Mouse (Mus musculus): ENCODE data around the gene Emilin2.

Gene Emilin2

GRCm38 (mm10) chr17:71231998-71232397 is 79.8 kb downstream of the Emilin2 start:
- DNase-seq (ENCODE audit: low read depth), result no peak

- DNase-seq (ENCODE audit: low read depth), result peak; percentile 56
These were observed 81.6 kb downstream of the Emilin2 start for GRCm38 (mm10) chr17:71230108-71230709.

GRCm38 (mm10) chr17:71228651-71229050 is 83.1 kb downstream of the Emilin2 start:
- DNase-seq (ENCODE audit: low read depth), result no peak

DNA sequence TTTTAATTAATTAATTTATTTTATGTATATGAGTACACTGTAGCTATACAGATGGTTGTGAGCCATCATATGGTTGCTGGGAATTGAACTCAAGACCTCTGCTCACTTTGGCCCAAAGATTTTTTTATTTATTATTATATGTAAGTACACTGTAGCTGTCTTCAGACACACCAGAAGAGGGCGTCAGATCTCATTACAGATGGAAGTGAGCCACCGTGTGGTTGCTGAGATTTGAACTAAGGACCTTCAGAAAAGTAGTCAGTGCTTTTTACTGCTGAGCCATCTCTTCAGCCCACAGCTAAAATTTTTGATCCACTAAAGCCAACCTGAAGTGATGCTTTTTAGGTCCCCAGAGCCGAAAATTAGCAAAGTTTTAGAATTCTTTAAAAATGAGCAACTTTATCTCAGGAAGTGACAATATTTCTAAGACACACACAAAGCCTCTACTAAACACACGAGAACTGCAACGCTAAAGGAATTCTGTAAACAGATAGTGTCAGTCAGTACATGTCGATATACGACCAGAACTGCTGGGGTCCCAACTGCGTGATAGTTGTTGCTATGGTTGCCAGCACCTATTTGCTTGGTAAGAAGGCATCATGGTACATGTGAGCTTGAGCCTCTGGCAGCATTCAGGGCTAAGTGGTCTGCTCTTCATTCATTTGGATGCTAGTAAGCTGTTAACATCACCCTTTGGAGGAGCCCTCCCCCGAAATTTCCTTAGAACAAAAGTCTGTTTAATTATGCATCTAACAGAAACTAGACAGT is 84.5 kb downstream of the Emilin2 start:
- DNase-seq (ENCODE audit: low read depth), result no peak

DNA sequence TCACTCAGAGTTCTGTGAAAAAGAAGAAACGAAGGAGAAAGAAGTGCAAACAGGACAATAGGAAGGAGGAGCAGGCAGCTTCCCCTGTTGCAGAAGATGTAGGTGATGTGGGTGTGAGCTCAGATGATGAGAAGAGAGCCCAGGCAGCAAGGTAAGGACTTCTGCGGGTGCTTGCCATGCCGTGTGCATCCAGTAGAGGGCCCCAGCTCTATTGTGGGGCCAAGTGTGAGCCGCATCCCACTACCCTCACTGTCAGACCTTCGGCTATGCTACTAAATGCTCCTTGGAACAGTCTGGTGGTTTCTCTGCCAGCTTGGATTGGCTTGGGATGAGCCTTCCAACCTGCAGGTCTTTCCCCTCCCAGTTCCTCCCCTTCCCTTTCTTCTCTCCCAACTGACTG is 86.7 kb downstream of the Emilin2 start:
- peak; percentile 36 for DNase-seq (ENCODE audit: low read depth)

DNA sequence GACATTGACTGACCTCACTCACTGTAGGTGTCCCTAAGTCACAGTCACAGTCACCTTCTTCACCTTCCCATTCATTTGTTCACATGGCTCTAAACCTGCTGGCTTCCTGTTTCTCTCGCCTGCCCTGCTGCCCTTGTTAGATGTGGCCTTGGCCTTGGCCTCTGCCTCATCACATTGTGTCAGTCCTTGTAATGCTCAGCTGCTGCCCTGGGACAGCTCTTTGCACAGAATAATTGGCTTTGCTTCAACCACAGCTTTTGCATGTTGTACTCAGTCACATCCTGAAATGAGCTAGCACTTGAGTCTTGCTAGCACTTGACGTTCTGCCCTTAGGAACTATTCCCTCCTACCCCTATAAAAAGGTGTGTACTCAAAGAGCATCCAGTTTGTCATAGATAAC is 87.3 kb downstream of the Emilin2 start:
- DNase-seq (ENCODE audit: low read depth), result peak; percentile 85

DNA sequence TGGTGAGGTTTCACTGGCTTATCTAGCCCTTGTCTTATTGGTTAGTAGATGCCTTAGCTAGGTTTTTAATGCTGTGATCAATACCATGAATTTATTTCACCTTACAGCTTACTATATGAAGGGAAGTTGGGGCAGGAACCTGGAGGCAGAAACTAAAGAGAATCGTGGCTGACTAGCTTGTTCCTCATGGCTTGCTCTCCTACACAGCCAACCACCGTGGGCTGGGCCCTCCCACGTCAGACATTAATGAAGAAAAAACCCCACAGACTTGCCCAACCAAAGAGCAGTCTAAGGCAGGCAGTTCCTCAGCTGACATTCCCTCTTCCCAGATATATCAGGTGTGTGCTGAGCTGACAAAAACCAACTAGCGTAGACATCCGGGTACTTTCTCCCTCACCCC is 88.1 kb downstream of the Emilin2 start:
- DNase-seq (ENCODE audit: low read depth), result no peak

GRCm38 (mm10) chr17:71221383-71221782 is 90.4 kb downstream of the Emilin2 start:
- DNase-seq (ENCODE audit: low read depth), result peak; percentile 45

DNA sequence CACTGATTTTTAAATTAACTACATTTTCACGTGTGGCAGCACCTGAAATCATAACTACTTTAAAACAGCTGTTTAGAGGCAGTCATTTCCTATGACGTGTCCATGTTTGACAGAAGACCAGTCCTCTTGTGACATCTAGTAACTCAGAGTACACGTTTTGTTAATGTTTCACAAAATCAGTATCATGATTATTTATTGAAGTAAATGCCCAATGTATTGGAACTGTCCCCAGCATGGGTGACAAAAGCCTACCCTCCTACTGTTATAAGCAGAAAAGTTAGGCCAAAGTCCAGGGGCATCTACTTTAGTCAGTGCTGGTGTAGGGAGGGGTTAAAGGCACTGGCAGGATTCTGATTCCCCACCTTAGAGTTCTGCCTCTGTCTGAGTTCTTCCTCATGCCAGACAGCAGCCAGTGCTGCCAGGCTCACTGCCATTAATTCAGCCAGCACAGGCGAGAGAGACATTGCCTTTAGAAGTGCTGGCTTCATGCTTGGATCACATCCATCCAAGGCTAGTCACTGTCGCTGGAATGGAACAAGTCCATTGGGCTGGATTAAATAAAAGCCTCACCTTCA is 94.6 kb downstream of the Emilin2 start:
- DNase-seq (ENCODE audit: low read depth), result no peak

GRCm38 (mm10) chr17:71216263-71216662 is 95.5 kb downstream of the Emilin2 start:
- peak; percentile 30 for DNase-seq (ENCODE audit: low read depth)

DNA sequence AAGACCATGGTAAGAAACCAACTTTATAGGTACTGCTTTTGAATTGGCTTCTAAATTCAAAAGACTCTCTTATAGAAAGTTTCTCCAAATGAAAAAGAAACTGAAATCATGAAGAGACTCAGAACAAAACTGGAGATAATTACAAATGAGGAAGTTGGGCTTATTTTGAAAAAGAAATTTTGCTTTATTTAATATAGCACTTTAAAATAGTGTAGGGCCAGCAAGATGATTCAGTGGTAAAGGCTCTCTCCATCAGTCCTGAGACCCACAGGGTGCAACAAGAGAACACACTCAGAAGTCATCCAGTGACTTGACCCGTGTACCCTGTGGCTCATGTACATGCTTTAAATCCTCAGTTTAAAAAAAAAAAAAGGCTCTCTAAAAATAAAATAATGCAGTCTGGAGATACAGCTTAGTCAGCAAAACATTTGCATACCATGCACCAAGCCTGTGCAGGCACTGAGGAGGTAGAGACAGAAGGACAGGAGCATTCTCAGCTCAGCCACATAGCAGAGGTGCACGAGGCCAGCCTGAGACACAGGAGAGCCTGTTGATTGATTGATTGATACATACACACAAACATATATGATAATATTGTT is 96.4 kb downstream of the Emilin2 start:
- no peak for DNase-seq (ENCODE audit: low read depth)

- DNase-seq (ENCODE audit: low read depth), result no peak
These were observed 97.1 kb downstream of the Emilin2 start for GRCm38 (mm10) chr17:71214514-71215240.

GRCm38 (mm10) chr17:71213666-71214065 is 98.1 kb downstream of the Emilin2 start:
- no peak for DNase-seq (ENCODE audit: low read depth)

DNA sequence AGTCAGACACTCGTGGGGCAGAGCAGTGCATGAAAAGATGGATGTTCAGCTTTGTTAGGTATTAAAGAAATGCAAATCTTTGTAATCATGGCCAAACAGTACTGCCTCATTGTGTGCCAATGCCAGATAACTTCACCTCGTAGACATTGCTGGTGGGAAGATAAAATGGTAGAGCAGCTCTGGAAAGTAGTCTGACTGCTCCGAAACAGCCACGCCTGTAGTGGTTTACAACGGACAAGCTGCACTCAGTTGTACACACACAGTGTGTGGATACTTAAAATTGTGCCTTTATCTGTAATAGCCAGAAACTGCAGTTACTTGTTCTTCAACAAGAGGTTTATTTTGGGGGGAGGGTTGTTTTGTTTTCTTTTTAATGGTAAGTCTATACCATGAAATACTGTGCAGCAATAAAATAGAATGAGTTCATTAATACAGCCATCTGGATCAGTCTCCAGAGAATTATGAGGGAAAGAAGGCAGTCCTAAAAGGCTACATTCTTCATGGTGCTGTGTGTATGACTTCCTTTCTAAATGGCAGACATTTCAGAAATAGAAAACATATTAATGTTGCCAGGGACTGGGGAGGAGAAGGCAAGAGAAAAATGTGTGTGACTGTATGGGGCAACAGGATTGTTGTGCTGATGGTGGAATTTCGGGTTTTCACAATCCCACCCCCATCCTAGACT is 99.7 kb downstream of the Emilin2 start:
- DNase-seq (ENCODE audit: low read depth), result no peak

GRCm38 (mm10) chr17:71209936-71210335 is 101.8 kb downstream of the Emilin2 start:
- DNase-seq (ENCODE audit: low read depth), result no peak

DNA sequence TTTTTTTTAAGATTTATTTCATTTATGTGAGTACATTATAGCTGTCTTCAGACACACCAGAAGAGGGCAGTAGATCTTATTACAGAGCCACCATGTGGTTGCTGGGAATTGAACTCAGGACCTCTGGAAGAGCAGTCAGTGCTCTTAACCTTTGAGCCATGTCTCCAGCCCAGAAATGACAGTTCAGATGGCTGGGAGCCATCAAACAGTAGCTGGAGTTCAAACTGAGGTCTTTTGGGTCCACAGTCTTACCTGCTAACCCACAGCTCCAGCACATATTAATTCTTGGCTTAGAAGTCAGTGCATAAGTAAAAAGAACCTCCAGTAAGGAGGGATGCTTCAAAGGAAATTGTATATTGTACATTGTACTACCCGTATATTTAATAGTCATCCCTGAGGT is 102.9 kb downstream of the Emilin2 start:
- no peak for DNase-seq (ENCODE audit: low read depth)

GRCm38 (mm10) chr17:71208376-71208775 is 103.4 kb downstream of the Emilin2 start:
- no peak for DNase-seq (ENCODE audit: low read depth)

DNA sequence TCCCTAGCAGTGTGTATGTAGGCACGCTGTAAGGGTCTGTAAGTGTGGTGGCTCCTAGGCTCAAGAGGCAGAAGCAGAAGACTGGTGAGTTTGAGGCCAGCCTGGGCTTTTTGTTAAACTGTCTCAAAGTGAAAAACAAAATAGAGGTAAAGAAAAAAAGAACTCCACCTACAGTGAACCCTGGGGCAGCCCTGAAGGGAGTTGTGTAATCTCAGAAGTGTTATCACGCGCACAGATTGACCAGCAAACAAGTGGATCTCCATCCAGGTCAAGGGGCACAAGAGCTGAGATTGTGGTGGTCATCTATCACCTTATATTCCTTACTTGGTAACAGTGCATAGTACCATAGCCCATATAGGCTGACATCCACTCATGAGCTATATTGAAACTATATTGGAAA is 104.5 kb downstream of the Emilin2 start:
- no peak for DNase-seq (ENCODE audit: low read depth)

DNA sequence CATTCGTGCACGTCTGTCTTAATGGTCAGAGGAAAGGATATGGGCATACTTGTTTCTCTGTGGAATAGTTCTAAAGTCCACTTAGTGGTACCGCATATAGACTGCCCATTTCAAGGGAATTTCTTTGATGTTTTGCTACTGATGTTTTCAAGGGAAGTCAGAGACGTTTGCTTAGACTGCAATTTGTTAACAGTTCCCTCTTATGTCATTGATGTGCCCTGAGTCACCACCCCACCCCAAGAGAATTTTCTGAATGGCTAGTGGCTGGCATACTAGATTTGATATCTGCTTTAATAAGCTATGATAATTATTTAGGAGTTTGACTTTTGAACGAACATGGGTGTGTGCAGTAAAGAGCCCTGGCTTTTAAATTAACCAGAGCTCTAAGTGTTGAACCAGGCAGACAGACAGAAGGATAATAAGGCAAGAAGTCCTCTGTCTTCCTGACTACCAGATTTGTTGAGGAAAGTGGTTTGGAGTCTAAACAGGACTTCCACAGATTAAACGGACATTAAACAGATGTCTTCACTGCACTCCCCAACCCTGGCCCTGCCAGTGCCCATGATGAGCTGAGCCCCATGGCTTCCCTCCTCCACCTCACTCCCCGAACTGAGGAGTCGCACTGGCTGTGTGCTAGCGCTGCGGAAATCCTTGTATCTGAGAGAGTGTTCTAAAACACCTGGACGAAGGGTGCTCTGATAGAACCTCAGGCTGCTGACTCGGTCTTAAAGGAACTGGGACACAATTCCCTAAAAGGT is 105.5 kb downstream of the Emilin2 start:
- no peak for DNase-seq (ENCODE audit: low read depth)

DNA sequence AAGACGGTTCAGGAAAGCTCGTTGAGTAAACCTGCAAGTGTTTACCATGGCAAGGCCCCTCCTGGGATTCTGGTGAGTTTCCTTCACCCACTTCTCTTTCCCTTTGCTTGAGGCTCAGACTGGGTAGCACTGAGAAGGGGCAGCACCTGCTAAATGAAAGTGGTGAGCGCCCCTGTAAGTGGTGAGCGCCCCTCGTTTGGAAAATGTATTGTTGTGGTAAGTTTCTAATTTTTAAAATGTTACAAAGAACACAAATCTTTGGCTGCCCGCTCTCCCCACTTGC is 107.0 kb downstream of the Emilin2 start:
- no peak for DNase-seq (ENCODE audit: low read depth)

Data from 416B (cell line).